Mouse (Mus musculus) megakaryocyte, adult 5-6 weeks (primary cell): ENCODE data around the gene Afap1l2. TPM values are rescaled to one million over a fixed set of nuclear protein-coding genes. Genes with fewer than 3 reads are reported as not detected.

ENCODE experiments used
- ATAC-seq: 2 replicates; pipeline ENCODE4 v1.8.0; 2016; ENCODE audit warnings: mild to moderate bottlenecking, inconsistent platforms; ENCODE audit not compliant: poor library complexity, severe bottlenecking
- total RNA-seq, 2 experiments: library from RNA; stranded (forward) in 1 of 2; stranded (reverse) in 1 of 2; fragments of 153-499, 151-499 nt in 1 of 2; fragments of 221-1000, 200-1000 nt in 1 of 2; gene quantifications; 2 replicates each; pipeline versions ENCODE4 v1.2.3 to v1.2.4; 2015 to 2017

Afap1l2 gene
- total RNA-seq, 2 experiments from 2014 or later: not detected

GRCm38 (mm10) chr19:57009653-57010052, 1.6 kb upstream of the Afap1l2 start:
- no peak for ATAC-seq

DNA sequence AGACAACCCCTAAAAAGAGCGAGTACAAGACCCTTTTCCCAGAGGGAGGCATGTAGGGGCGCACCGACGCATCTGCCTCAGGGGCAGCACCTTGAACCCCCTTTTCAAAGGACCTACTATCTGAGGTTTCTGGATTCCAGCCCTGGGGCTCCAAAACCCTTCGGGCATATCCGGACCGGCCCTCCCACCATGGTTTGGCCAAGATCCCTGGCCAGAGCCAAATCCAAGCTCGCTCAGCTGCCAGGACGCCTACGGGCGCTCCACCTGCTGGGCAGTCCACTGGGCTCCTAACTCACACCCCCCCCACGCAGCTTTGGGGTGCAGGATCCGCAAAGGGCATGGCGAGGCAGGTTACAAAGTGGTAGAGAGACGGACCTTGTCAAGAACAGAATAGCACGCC, 737 bp downstream of the Afap1l2 start:
- ATAC-seq: no peak

DNA sequence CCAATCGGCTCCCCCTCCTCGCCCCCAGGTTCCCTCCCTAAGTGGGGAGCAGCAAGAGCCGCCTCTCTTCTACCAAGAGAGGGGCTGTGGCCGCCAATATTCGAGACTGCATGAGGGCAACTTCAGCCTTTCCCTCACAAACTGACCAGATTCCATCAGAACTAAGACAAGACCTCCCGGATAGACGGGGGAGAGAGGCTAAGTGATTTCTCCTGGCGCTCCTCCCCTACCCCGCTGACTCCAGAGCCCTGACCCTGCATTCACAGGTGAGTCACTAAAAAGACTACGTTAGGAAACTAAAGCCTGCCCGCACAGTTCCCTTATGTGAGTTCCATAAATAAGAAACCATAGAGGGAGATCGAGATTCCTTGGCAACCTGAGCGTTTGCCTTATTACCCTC, 1.2 kb downstream of the Afap1l2 start:
- no peak for ATAC-seq

DNA sequence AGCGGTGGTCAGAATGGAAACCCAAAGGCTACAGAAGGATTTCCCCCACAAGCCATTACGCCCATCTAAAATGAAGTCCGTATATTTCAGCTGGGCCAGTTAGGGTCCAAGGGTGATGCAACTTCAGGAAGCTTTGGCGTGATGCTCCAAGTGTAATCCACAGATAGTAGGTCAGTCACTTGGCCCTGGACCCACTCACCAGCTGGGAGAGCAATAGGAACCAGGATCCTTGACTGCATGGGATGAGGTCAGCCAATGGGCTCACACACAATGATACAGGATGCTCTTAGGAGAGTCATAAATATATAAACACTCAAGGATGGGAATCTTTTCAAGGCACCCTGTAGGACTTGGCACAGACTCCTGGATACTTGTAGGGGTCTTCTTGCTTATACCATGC, 3.0 kb downstream of the Afap1l2 start:
- no peak for ATAC-seq

GRCm38 (mm10) chr19:57003460-57003810, 4.6 kb downstream of the Afap1l2 start:
- ATAC-seq: no peak

GRCm38 (mm10) chr19:57002741-57003459, 5.1 kb downstream of the Afap1l2 start:
- ATAC-seq: no peak

- ATAC-seq: no peak
Observed at GRCm38 (mm10) chr19:57001926-57002325, 6.1 kb downstream of the Afap1l2 start.

GRCm38 (mm10) chr19:57000592-57000991, 7.4 kb downstream of the Afap1l2 start:
- no peak for ATAC-seq

DNA sequence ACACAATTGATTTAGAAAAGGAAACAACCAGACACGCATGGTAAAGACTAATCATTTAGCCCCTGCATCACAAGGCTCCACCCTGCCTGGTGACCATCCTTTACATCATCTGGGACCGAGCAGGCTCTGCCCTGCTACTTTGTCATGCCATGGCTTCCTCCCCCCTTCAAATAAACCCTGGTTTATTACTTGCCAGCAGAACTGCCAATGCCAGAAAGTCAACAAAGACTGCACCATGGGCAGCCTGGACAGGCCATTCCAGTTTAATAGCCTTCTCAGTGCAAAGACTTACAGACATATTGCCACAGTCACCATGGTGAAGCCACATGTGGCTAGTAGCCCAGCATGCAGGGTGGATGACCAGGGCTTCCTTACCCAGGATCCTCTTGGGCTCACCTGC, 8.2 kb downstream of the Afap1l2 start:
- ATAC-seq: no peak

- no peak for ATAC-seq
Observed at GRCm38 (mm10) chr19:56998910-56999309, 9.1 kb downstream of the Afap1l2 start.

DNA sequence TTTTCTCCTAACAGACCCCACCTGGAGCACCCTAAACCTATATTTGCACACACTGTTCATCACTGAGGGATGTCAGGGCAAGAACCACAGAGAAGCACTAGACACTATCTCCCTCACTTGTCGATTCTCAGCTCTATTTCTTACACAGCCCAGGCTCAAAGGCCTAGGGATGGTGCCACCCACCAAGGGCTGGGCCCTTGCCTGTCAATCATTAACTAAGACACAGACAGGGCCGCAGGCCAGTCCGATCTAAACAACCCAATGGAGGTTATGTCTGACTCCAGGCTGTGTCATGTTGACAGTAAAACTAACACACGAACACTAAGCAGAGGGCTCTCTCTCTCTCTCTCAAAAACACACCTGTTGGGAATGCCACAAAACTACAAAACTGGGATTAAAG, 9.7 kb downstream of the Afap1l2 start:
- no peak for ATAC-seq

DNA sequence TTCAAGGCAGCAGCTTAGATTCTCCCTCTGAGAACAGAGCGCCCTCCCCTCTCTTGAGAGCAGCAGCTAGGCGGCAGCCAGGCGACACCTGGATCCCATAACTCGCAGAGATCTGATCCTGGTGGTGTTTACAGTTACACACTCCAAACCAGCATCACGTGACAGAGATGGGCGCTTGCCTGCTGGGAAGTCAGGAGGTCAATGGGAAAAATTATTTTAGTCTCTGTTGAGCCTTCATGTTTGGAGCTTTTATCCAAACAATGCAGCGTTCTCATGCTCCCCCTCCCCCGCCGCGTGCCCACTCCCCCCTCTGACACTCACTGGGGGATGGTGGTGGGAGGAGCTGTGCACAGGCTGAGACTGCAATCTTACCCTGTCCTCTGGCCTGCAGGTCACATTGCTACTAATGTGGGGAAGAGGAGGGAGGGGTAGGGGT, 10.8 kb downstream of the Afap1l2 start:
- no peak for ATAC-seq

- no peak for ATAC-seq
Observed at GRCm38 (mm10) chr19:56995441-56995840, 12.6 kb downstream of the Afap1l2 start.

DNA sequence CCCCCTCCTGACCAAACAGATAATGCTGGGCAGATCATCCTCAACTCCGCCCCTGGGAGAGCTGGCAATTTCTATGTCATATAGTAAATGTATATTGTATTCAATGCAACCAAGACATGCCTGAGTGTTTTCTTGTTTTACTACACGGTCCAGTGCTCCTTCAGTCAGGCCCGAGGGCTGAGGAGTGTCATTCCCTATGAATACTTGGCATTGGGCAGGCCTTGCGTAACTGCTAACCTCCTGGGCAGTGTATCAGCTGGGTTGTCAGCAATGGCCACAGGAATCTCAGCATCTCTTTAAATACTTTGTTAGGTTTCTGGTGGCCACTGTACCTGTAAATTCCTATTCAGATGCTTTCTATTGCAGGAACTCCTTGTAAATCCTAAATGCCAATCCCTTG, 13.4 kb downstream of the Afap1l2 start:
- ATAC-seq: no peak

GRCm38 (mm10) chr19:56993763-56994162, 14.3 kb downstream of the Afap1l2 start:
- ATAC-seq: no peak

GRCm38 (mm10) chr19:56992978-56993545, 15.0 kb downstream of the Afap1l2 start:
- ATAC-seq: no peak

- no peak for ATAC-seq
Observed at GRCm38 (mm10) chr19:56990367-56991111, 17.5 kb downstream of the Afap1l2 start.

GRCm38 (mm10) chr19:56989171-56989570, 18.9 kb downstream of the Afap1l2 start:
- ATAC-seq: no peak

DNA sequence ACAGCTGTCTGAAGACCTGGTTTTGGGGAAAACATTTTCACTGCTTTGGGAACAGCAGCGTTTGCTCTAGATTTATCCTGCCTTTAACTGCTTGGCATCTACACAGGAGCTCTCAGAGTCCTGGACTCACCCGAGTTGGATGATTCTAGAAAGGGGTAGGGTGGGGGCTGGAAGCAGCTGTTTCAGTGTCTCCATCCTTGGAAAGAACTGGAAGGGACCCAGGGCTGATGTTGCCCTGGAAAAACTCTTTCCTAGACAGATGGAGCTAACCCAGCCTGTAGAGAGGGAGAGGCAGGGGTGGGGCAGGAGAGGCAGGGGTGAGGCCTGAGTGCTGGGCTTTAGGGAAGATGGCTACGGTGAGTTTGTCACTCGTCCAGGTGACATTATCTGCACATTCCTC, 23.8 kb downstream of the Afap1l2 start:
- no peak for ATAC-seq

DNA sequence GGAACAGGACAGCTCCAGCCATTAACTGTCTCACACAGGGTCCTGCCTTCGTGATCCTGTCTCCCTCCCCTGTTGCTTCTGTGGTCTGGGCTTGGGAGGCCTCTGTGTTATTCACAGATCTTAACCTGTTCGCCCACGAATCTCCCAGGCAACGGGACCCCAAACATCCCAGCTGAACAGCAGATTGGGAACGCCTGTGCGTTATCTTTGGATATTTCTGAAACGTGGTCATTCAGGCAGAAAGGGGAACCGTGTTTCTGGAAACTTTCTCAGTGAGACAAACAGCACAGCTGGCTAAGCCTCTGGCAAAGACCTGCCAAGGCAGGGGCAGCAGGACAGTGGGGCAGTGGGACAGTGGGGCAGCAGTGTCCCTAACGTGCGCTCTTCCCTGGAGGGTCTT, 24.3 kb downstream of the Afap1l2 start:
- no peak for ATAC-seq

GRCm38 (mm10) chr19:56981760-56982159, 26.3 kb downstream of the Afap1l2 start:
- ATAC-seq: no peak

- no peak for ATAC-seq
Observed at GRCm38 (mm10) chr19:56980803-56981202, 27.2 kb downstream of the Afap1l2 start.
